Mouse (Mus musculus): ENCODE results near the gene Rcn3.

GRCm38 (mm10) chr7:45047491-45047890 is 44.5 kb downstream of the Rcn3 start:
- TF ChIP-seq CEBPB (IDR thresholded peaks at IDR 0.05; ENCODE audit: insufficient read depth, poor library complexity, severe bottlenecking) (no peak), POLR2AphosphoS2 (IDR thresholded peaks at IDR 0.05; ENCODE audit: insufficient read length, low read depth) (no peak), MYOD1 (IDR thresholded peaks at IDR 0.05; ENCODE audit: control insufficient read depth in 1 of 3, insufficient read length in 2 of 3, low read depth in 2 of 3) (no peak), POLR2A (IDR thresholded peaks at IDR 0.05; ENCODE audit: insufficient read length, low read depth) (no peak)

All from myocyte (in vitro differentiated cells).